Mouse (Mus musculus) cortical plate, adult 2 months (tissue): Measurements from ENCODE around the gene Frmd8.

Source experiments
- CTCF ChIP-seq: fragments of 200-500 bp; IDR thresholded peaks from 2 replicates; pipeline ENCODE4 v1.5.1; 2011; ENCODE audit warnings: mild to moderate bottlenecking, control low read depth, low read length; ENCODE audit not compliant: insufficient read depth; ENCODE audit errors: extremely low read depth
- POLR2A ChIP-seq: fragments of 200-500 bp; IDR thresholded peaks from 2 replicates; pipeline ENCODE4 v1.6.1; 2011; ENCODE audit warnings: mild to moderate bottlenecking, low read length, control low read depth; ENCODE audit not compliant: insufficient read depth; ENCODE audit errors: extremely low read depth

DNA sequence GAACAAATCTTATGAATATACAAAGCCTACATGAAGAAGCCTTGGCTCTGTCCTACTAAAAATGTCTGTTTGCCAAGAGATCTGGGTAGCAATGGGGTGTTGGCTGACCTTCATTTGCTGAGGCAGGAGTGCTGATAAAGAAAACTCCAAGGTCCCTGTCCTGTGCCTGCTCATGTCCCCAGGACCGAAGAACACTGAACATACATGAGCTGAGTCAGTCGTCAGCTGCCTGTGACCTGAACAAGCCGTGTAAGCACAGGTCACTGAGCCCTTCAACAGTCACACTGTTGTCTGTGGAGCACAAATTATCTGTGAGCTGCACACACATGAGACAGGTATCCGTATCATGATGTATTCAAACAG is 43.1 kb downstream of the Frmd8 start:
- TF ChIP-seq CTCF (no peak), POLR2A (no peak)
